Mouse (Mus musculus): Measurements from ENCODE around the gene Zfp697.

Gene Zfp697

DNA sequence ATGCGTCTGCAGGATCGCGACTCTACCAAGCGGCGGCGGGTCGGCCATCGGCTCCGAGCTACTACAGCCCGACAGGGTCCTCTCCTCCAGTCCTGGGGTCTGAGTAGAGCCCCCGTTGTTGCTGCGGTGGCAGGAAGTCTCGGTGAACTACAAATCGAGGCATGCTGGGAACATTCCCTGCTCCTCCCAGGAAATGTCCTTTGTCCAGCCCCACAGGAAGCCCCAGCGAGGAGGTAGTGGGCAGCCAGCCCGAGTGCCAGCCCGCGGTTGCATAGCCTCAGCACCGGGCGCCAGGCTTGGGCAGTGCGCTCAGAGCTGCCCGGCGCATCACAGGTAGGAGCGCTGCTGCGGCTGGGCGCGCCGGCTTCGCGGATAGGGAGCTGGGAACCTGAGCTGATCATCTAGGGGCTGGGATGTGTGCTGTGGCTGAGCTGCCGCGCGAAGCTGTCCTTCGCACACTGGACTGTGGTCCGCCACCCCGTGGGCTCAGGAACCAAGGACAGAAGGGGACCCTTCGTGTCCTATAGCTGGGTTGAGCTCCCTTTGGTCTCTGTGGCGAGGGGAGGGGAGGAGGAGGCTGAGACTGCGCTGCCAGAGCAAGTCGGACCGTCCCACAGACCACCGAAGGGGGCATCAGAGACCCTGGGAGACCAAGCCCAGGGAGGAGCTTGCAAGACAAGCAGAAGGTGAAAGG is at the start of gene Zfp697:
Zfp697 (plus strand) TSS at position 216 of the 694 bp plus-strand sequence.
- DNase-seq, result peak; percentile 91

DNA sequence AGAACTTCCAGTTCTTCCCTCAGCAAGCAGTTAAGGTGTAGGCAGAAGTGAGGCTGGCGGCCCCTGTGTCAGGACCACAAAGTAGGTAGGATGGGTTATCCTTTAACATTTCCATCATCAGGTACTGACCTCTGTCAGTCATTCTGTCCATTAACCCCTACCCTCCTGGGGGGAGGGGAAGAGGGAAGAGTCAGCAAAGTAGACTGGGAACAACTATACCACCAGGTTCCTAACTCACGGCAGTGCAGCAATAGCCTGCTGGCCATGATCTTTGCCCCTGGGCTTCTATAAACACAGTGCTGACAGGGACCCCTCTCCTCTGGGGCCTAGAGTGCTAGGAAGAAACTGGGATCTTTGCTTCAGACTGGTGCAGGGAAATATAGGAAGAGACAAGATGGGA is 48.3 kb upstream of the Zfp697 start:
- peak; percentile 36 for DNase-seq

DNA sequence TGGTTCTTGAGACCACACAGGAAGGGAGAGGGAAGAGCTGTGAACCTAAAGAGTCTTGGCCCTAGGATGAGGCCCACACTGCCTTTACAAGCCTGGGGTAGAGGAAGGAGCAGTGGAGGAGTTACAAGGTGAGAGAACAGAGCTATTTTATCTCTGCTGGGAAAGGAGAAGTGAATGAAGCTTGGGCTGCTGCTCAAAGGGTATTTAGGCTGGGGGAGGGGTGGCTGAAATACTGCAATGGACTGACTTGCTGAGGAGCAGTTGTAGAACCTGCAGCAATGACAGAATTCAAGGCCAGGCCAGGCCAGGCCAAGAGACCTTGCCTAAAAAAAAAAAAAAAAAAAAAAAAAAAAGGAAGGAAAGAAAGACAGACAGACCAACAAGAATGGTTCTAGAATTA is 46.9 kb upstream of the Zfp697 start:
- peak; percentile 33 for DNase-seq

DNA sequence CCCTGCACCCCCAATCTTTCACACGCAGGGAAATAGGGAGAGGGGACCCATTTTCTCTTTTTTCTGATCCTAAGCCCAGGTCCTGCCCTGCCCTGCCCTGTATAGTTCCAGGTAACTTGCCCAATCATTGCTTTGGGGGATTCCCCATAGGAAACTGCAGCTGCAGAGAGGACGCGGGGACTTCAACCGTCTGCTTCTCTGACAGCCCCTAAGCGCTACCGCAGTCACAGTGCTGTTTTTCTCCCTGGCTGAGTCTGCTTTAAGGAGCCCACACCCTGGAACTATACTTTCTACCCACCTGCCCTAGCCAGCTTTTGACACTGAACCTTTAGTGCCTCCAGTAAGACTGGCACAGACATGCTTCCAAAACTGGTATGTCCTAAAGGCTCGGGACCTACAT is 46.4 kb upstream of the Zfp697 start:
- no peak for DNase-seq

DNA sequence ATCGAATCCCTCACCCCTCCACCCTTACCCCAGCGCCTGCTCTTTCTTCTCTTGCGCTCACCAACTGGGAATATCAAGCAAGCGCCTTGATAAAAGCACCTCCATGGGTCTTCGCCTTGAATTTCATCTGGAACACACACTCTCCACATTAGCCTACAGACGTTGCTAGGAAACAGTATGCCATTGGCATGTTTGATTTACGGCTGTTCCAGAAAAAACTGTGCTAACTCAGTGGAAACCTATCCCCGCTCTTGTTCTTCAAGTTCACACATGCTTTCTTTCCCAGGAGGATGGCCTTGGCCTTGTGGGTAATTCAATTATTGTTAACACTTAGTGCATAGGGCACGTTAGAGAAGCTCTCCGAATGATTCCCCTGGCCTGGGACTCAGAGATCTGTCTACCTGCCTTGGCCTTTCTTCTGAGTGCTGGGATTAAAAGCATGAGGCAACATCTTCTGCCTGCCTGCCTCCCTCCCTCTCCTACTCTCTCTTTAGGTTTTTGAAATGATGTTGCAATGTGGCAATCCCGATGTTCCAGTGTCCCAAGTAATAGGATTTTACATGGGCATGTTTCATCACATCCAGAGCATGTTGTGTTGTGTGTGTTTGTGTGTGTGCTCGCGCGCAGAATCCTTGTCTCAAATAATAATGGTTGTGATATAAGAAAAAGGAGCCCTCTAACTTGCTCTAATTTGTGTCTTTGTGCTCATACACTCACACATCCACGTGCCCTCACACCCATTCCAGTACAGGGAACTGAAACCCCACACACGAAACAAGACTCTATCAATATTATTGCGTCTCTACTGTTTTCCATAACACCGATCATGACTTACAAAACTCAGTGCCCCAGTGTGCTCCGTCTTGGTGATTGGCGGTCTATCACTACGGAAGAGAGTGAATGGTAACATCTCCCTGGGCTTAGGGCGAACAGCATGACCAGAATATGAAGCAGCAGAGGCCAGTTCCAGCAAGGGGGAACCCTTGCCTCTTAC is 45.3 kb upstream of the Zfp697 start:
- no peak for DNase-seq

DNA sequence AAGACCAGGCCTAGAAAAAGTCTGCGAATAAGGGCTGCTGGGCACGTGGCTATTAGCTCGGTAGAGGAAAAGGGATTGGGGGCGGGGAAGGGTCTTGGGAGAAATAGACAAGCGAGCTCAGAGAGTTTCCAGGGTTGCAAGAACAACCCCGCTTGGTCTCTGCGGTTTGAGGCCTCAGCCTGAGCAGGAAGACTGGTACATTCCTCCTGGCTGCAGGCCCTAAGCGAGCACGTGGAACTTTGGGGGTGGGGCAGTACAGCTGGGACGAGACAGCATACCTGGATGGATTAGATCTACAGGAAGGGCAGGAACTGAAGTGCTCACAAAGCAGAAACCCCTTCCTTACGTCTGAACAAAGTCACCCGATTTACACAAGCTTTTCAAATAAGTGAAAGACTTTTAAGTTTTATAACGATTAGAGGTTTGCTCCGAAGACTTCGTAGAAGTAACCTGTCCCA is 43.6 kb upstream of the Zfp697 start:
- DNase-seq, result peak; percentile 82

DNA sequence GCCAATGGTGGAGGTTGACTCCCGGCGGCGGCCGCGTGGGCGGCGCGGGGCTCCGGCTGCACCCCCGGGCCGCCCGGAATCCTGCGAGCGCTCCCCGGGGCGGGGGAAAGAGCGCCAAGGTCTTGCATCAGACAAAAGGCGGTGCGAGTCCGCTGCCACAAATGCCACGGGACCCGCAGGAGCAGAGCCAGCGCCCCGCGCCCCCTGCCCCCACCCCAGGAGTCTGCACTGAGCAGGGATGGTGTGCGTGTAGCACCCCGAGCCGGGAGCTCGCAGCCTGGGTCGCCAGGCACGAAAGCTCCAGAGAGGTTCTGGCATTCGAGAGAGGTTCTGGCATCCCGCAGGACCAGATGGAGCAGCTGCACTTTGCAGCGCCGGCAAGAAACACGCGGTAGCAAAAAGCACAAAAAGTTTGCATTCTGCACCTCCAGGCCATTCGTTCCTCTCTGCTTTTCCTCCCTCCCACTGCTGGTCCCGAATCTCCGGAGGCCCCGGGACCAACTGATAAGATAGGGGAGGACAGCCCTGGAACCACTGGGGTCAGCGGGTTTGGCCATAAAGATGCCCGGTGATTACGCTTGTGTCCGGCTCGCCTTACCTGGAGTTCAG is 43.1 kb upstream of the Zfp697 start:
- peak; percentile 61 for DNase-seq

DNA sequence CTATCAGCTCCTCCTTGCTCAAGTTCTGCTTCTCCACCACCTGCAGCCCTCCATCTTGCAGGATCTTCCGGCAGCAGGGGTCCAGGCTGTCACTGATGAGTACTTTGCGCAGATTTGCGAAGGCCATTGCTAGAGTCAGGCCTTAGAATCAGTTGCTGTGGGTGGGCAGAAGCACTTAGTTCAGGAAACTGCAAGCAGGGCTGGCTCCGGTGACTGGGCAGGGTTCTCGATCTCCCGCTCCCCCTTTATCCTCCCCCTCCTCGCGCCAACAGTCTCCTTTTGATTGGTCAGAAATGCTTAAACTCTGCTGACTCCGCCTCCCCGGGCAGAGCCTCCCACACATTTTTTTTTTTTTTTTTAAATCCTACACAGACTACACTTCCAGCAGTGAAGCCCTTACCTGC is 42.6 kb upstream of the Zfp697 start, which contains the start of gene Phgdh:
Phgdh (minus strand) TSS at position 285 of the 404 bp plus-strand sequence.
- peak; percentile 86 for DNase-seq

DNA sequence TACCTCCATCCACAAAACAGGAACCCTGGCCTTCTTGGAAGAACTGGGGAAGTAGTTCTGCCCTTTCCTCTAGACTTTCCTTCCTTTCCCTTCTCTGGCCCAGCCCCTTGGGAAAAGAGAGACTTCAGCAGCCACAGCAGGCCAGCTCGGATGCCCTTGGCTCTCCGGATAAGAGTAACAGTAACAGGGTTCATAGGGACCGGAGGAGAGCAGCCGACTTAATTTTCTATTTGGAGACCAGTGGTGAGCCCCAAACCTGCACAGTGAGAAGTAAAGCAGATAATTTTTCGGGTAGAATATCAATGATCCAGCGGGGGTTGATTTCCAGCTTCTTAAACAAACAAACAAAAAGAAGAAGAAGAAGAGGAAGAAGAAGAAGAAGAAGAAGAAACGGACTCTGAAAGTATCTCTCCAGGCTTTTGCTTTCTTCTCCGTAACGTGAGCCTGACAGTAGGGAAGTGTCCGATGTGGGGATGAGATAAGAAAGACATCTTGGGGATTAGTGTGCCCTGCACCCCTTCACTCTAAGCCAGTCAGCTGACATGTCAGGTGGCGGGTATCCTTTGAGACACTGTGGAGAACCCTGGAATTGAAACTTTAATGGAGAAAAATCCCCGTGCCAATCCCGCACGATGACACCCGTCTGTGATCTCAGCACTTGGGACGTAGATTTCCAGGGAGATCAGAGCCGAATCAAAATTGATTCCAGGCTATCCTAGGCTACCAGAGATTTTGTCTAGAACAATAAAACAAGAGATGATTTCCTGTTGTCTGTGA is 41.3 kb upstream of the Zfp697 start:
- DNase-seq, result no peak

DNA sequence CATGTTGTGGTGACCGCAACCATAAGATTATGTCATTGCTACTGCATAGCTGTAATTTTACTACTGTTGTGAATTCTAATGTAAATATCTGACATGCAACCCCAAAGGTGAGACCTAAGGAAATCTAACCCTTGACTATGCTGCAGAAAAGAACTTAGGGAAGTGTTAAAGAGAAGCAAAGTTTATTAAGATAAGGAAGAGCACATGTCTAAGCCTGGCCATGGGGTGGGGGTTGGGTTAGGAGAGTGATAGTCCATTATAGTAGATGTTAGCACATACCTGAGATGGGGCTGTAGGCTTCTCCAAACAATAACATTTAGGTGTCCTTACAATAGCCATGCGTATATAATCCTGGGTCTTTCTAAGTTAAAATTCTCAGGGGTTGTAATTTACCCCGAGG is 39.0 kb upstream of the Zfp697 start:
- DNase-seq, result no peak

DNA sequence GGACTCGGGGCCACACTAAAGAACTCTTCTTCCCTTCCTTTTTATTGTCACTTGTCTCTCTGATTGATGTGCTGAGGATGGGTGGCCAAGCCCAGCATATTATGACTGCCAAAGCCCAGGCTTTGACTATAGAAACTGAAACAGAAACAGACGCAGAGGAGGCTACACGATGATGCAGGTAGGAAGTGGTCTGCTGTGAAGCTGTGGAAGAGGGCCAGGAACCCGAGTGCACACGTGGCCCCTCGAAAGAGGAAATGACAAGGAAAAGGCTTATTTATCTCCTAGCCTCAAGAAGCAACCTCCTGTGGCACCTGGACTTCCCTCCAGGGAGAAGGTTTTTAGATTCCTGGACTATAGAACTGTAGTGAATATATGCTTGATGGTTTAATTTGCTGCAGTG is 34.2 kb upstream of the Zfp697 start:
- no peak for DNase-seq

DNA sequence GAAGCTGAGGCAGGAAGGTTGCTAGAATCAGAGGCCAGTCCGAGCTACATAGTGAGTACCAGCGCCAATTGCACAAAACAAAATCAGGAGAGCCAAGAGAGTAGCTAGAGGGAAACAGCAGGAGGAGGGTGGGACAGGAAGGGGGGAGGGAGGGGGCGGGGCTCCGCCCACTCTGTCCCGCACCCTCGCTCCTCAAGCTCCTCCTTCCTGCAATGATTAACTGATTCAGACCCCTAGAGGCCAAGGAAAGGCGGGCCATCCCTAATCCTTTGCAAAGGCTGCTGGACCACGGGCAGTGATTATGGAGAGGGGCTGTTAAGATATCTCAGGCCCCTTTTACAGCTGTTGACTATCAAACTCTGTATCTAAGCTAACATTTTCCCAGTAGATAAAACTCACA is 33.6 kb upstream of the Zfp697 start:
- DNase-seq, result no peak

DNA sequence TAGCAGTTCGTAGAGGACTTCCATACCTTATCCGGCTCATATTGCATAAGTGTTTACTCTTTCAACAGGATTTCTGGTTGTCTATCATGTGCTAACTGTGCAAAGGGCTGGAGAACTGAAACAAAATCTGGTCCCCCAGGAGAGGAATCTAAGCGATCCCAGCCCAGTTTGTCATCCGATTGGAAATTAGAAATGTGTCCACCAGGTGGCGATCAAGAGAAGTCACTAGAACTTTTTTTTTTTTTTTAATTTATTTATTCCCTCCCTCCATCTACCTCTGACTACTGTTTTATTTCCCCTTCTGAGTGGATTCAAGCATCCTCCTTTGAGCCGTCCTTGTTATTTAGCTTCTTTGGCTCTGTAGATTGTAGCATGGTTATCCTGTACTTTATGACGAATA is 28.4 kb upstream of the Zfp697 start:
- peak; percentile 83 for DNase-seq

DNA sequence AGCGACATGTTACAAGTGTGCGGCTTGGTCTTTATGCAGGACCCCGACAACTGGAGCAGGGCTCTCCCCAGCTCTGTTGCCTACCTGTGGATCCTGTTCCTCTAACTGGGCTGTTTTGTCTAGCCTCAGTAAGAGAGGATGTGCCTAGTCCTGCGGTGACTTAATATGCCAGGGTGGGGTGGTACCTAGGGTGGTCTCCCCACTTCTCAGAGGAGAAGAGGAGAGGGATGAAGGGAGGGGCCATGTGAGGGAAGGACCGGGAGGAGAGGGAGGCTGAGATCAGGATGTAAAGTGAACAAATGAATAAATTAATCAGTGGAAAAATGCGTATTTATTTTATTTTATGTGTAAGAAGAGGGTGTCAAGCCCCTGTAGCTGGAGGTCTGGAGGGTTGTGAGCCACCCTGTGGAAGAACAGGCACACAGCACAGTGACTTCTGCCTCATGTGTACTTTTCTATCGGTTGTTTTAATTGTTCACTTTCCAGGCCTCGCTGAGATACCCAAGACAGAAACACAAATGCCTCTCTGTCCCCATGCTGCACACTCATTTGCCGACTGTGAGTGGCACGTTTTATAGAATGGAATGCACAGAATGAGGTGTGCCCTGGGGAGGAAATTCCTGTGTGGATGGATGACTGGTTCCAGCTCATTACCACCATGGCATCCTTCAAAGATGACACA is 26.8 kb upstream of the Zfp697 start:
- DNase-seq, result peak; percentile 44

DNA sequence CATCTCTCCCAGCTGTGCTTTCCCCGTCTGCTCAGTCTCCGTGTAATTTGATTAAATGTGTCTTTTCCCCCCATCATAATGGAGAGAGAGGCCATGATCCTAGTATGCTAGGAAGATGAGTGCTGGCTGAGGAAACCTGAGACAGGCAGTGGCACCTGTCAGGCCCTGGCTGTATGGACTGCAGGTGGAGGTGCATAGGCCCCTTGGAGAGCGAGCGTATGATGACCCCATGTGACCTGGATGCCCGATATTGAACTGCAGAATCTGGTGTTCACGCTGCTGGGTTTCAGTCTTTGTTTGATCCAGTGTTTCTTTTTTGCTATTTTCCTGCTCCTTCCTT is 26.3 kb upstream of the Zfp697 start:
- DNase-seq, result no peak

DNA sequence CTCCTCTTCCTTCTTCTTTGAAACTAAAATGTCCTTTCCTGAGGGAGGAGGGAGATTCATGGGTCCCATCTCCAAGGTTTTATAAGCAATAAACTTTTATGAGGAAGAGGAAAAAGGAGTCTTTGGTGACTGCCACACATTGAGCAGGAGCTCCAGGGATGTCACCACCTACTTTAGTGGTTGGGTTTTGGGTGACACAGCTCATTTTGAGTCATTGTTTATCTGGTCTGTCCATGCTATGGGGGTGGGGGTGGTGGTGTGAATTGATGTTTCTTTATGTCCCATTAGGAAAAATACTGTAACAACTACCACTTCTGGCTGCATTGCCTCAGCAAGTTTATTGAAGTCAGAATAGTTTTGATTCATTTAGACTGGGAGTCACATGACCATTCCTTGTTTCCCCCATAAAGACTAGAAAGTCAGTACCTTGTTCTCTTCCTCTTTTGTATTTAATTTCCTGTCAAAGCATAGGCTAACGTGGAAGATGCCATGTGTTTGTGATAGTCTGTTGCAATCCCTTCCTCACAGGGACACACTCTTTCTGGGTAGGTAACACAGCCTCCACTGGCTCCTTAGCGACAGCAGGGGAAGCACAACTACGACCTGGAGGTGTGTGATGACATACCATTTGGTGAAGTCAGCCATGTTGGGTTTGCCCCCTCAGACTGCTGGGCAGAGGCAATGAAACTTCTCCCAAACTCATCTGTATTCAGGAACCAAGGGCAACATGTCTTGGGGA is 25.5 kb upstream of the Zfp697 start:
- no peak for DNase-seq

DNA sequence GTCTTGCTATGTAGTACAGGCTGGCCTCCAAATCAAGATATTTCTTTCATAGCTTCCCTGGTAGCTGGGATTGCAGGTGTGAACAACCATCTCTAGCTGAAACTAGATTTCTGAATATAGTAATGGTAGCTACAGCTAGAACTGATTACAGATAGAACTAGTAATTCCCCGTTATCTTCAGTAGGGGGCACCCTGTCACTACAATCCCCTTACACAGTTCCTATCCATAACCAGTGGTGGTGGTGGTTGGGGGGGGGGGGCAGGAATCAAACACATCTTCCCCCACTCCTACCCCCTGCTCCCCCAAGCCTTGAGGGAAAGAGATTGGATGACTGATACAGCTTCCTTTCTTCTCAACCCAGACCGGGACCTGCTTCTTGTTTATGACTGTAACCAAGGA is 19.5 kb upstream of the Zfp697 start:
- DNase-seq, result peak; percentile 64

DNA sequence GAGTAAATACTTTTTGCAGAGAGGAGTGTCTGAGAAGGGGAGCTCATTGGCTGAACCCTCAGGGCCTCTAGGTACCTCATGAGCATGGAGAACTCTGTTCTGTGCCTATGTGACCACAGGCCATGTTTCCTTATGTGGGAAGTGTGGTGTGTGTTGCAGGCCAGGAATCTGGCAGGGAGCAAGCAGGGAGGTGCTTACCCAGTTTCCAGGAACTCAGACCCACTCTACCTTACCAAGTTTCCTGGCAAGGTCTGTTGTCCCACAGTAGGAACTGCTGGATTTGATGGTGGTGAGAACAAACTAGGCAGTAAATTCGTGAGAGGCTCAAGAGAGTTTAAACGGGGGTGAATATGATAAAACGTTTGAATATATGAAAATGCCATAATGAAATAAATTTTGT is 16.2 kb upstream of the Zfp697 start:
- DNase-seq, result no peak

DNA sequence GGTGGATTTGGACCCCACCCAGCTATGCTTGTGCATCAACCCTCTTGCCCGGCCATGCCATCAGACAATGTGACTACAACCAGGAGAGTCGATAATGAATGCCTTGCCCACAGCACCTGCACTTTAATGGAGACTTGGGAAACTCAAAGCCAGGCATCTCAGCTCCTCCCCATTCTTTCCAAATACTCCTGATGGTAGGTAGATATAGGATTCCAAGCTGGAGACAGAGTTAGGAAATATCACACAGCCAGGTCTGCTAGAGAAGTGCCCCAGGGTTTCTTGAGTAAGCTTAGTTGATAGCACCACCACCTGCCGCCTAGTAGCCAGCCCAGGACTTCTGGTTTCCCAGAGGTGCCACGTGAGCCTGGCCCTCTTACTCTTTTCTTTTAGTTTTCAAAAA is 15.4 kb upstream of the Zfp697 start:
- DNase-seq, result no peak

DNA sequence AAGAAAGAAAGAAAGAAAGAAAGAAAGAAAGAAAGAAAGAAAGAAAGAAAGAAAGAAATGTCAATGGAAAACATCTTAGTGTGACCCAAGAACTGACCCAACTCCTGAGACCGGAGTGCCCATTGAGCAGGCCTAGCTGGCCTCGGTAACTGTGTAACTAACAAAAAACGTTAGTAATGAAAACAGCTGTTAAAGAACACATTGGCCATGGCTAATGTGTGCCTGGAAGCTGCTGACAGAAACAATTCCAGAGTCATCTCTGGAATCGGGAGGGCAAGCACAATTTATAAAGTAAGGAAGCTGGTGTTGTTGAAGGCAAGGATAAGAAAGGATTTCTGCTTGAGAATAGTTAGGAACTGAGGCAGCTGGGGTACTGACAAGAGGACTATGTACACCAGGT is 14.0 kb upstream of the Zfp697 start:
- peak; percentile 63 for DNase-seq

DNA sequence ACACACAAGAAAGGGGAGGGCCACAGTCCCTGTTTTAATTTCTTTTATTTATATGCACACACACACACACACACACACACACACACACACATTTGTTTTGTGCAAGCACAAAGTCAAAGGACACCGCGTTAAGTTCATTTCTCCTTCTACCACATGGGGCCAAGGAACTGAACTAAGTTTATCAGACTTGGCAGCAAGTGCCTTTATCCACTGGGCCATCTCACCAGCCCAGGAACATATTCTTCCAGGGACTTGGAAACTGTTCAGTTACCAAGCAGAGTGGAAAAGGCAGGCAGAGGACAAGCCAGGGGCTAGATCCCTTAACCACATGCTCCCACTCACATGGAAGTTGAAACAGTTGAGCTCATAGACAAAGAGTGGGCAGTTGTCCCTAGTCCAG is 13.5 kb upstream of the Zfp697 start:
- peak; percentile 48 for DNase-seq

Measured in kidney, postnatal 14 days (tissue).